Mouse (Mus musculus) C2C12 (cell line): ENCODE measurements around the gene Olfr834.

ENCODE experiments used
- CEBPB ChIP-seq: IDR thresholded peaks from one replicate; pipeline ENCODE4 v1.6.1; 2011; ENCODE audit warnings: low read depth, mild to moderate bottlenecking, control low read depth, moderate library complexity
- CTCF ChIP-seq: IDR thresholded peaks from one replicate; pipeline ENCODE4 v1.5.1; 2011; ENCODE audit not compliant: control insufficient read depth, insufficient read depth, insufficient read length
- MAX ChIP-seq: IDR thresholded peaks from one replicate; pipeline ENCODE4 v1.6.1; 2011; ENCODE audit warnings: mild to moderate bottlenecking, control low read depth
- MYOD1 ChIP-seq: IDR thresholded peaks from one replicate; pipeline ENCODE4 v1.6.1; 2011; ENCODE audit warnings: low read depth; ENCODE audit not compliant: control insufficient read depth, insufficient read length
- MYOG ChIP-seq: IDR thresholded peaks from one replicate; pipeline ENCODE4 v1.6.1; 2011; ENCODE audit not compliant: control insufficient read depth, insufficient read length; ENCODE audit errors: extremely low read depth

DNA sequence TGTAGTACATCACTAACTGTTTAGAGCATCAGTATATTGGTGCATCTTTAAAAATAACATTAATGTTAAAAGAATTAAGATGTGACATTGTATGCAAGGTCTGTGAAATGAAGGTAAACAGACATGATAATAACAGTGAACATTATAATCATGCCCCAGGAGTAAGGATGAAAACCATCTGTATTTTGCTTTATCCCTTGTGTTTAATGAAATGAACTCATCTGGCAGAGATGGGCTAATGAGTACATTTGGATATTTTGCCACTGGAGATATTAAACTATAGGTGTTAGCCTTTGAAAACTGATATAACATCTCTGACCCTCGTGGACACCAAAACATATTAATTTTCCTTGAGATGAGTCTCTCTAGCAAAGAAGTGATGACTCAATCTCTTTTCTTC is 44.6 kb downstream of the Olfr834 start, which contains the start of gene Olfr835:
- TF ChIP-seq CTCF = no peak
- TF ChIP-seq CEBPB = no peak
- TF ChIP-seq MYOG = no peak
- TF ChIP-seq MYOD1 = no peak
- TF ChIP-seq MAX = no peak
